Mouse (Mus musculus) liver, adult 2 months (tissue): Measurements from ENCODE around the gene Tpx2.

Experiments used
- CTCF ChIP-seq: fragments of 200-500 bp; IDR thresholded peaks from 2 replicates; pipeline ENCODE4 v1.5.1; 2011; ENCODE audit warnings: low read depth, low read length, control low read depth
- POLR2A ChIP-seq: fragments of 200-500 bp; IDR thresholded peaks from 2 replicates; pipeline ENCODE4 v1.6.1; 2011; ENCODE audit warnings: low read length, control low read depth; ENCODE audit not compliant: insufficient read depth; ENCODE audit errors: extremely low read depth

DNA sequence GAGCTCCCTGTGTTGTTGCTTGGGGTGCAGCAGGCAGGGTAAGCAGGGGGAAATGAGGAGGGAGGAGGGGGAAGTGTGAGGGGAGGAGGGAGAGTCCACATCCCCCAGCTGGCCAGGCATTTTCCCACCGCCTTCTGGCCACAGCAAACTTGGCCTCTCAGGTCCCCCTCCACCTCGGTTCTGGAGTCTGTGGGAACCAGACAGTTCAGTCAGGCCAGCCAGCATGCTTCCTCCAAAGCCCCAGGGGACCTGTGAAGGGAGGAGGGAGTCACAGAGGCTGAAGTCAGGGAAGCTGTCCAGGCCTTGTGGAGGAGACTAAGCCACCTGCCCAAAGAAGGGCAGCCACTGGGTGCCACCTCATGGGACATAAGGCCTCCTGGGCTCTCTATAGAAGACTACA lies 82.5 kb downstream of the Tpx2 start:
- TF ChIP-seq CTCF (no peak), POLR2A (no peak)
